Mouse (Mus musculus) heart, embryonic 11.5 days (tissue): ENCODE data around the gene Gtf3c4. TPM values are rescaled to one million over a fixed set of nuclear protein-coding genes. Genes with fewer than 3 reads are reported as not detected.

Experiments
- ATAC-seq: fragments of 200-750 bp; cut with Nextera tagmentation; replicated peaks from 2 replicates; pipeline ENCODE4 v1.8.0; 2017; ENCODE audit warnings: moderate library complexity; ENCODE audit not compliant: insufficient number of reproducible peaks, low FRiP score, low TSS enrichment
- H3K27ac ChIP-seq: fragments of 300-500 bp; sonication (generic); 2 replicates; pipeline ENCODE4 v1.5.1; 2014; ENCODE audit warnings: mild to moderate bottlenecking, low read depth, low read length
- H3K27me3 ChIP-seq: fragments of 300-500 bp; sonication (generic); 2 replicates; pipeline ENCODE4 v1.6.1; 2014; ENCODE audit warnings: mild to moderate bottlenecking, low read length, mixed read lengths; ENCODE audit not compliant: control insufficient read depth, insufficient read depth
- H3K36me3 ChIP-seq: fragments of 300-500 bp; sonication (generic); 2 replicates; pipeline ENCODE4 v1.6.1; 2014; ENCODE audit warnings: mild to moderate bottlenecking, low read length, moderate library complexity, mixed read lengths; ENCODE audit not compliant: control insufficient read depth, insufficient read depth
- H3K4me1 ChIP-seq: fragments of 300-500 bp; sonication (generic); 2 replicates; pipeline ENCODE4 v1.6.1; 2014; ENCODE audit warnings: low read length; ENCODE audit not compliant: control insufficient read depth, insufficient read depth
- H3K4me2 ChIP-seq: fragments of 300-500 bp; sonication (generic); 2 replicates; pipeline ENCODE4 v1.6.1; 2014; ENCODE audit warnings: mild to moderate bottlenecking, moderate library complexity
- H3K4me3 ChIP-seq: fragments of 300-500 bp; sonication (generic); 2 replicates; pipeline ENCODE4 v1.5.1; 2014; ENCODE audit warnings: low read depth, low read length
- H3K9ac ChIP-seq: fragments of 300-500 bp; sonication (generic); 2 replicates; pipeline ENCODE4 v1.6.1; 2014; ENCODE audit warnings: mild to moderate bottlenecking, low read depth, low read length, moderate library complexity
- H3K9me3 ChIP-seq: fragments of 300-500 bp; sonication (generic); replicated peaks from 2 replicates; pipeline ENCODE4 v1.6.1; 2016; ENCODE audit warnings: low read length; ENCODE audit not compliant: control insufficient read depth
- WGBS: fragments of 180-500 bp; shearing (Covaris S2); extraction: QIAGEN DNeasy Blood & Tissue Kit; methylation state at CpG from one replicate; pipeline ENCODE4 v1.1.7; 2014; ENCODE audit not compliant: insufficient replicate concordance; 5-methylcytosine and 5-hydroxymethylcytosine counted together
- polyA plus RNA-seq: library from polyadenylated mRNA; unstranded; fragments of >200 nt; fragmentation: Nextera tagmentation; extraction: Ambion mirVana; gene quantifications from 2 replicates; pipeline ENCODE4 v1.2.1, GENCODE M21; 2014

The Gtf3c4 gene
- polyA plus RNA-seq, 1 experiment from 2014 or later, result 13.7 TPM

- no peaks in the 10 kb centered on the region for H3K9me3 ChIP-seq
- H3K4me3 ChIP-seq, result no peak overlapping the region
- WGBS, result 39% methylated on average over 4 of the region's 4 CpGs
- H3K4me2 ChIP-seq, result no peak overlapping the region
- no peak for ATAC-seq
- no peak overlapping the region for H3K9ac ChIP-seq
- H3K36me3 ChIP-seq, result peaks cover 39% of the 10 kb centered on the region
- H3K27me3 ChIP-seq, result no peaks in the 10 kb centered on the region
- H3K27ac ChIP-seq, result no peak overlapping the region
- H3K4me1 ChIP-seq, result no peaks in the 10 kb centered on the region
Observed at GRCm38 (mm10) chr2:28829265-28829664, 10.9 kb downstream of the Gtf3c4 start.

GRCm38 (mm10) chr2:28818866-28819265 is 21.3 kb downstream of the Gtf3c4 start:
- Histone ChIP-seq H3K36me3 (peaks cover 7% of the 10 kb centered on the region; the same call in 1 of the 2 replicates), H3K27ac (no peak overlapping the region), H3K4me1 (no peaks in the 10 kb centered on the region), H3K4me2 (no peak overlapping the region), H3K9me3 (no peaks in the 10 kb centered on the region), H3K27me3 (no peaks in the 10 kb centered on the region), H3K9ac (no peak overlapping the region), H3K4me3 (no peak overlapping the region)
- 61% methylated on average over 4 of the region's 4 CpGs for WGBS
- no peak for ATAC-seq

GRCm38 (mm10) chr2:28810260-28811013 is 29.7 kb downstream of the Gtf3c4 start:
- Histone ChIP-seq H3K9ac (no peak overlapping the region), H3K36me3 (no peaks in the 10 kb centered on the region), H3K4me1 (no peaks in the 10 kb centered on the region), H3K4me2 (no peak overlapping the region), H3K4me3 (no peak overlapping the region), H3K9me3 (no peaks in the 10 kb centered on the region), H3K27ac (no peak overlapping the region), H3K27me3 (no peaks in the 10 kb centered on the region; the same call in 1 of the 2 replicates)
- 51% methylated on average over 5 of the region's 5 CpGs for WGBS
- no peak for ATAC-seq

DNA sequence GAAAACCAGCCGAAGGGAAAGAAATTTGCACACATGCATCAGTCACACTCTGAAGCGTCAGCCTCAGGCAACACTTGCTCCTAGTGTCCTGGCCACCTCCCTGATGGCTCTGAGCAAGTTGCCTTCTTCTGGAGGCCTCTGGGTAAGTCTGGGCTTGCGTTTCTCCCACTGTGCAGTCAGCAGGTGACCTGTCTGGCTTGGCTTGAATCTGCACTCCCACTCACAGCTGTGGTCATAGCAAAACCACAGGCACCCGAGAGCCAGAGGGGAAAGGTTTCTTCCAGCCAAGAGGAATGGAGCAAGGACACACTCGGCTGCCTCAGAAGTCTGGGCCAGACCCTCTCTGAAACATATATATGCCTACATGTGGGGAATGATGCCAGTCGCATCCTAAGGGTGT is 31.3 kb downstream of the Gtf3c4 start:
- no peaks in the 10 kb centered on the region; the same call in 1 of the 2 replicates for H3K27me3 ChIP-seq
- H3K4me2 ChIP-seq, result no peak overlapping the region
- H3K4me3 ChIP-seq, result no peak overlapping the region
- no peak overlapping the region for H3K9ac ChIP-seq
- no peaks in the 10 kb centered on the region for H3K36me3 ChIP-seq
- WGBS, result 64% methylated on average over 6 of the region's 6 CpGs
- H3K4me1 ChIP-seq, result no peaks in the 10 kb centered on the region
- ATAC-seq, result no peak
- H3K27ac ChIP-seq, result no peak overlapping the region
- H3K9me3 ChIP-seq, result no peaks in the 10 kb centered on the region

DNA sequence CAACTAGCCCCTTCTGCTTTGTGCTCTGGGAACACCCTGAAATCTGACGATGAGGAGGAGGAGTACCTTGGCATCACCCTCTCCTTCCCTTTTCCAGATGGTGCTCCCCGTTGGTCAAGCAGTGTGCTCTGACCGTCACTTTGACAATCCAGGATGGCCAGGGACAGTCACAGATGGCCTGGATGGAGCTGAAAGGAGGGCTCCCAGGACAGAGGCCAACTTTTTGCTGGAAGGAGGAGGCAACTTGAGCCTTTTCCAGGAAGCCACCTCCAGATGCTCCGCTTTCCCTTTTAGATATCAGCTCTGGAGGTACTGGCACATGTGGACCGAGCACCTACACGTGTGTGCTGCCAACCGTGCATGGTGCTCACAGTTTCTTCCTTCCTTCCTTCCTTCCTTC is 36.8 kb downstream of the Gtf3c4 start:
- no peak for ATAC-seq
- Histone ChIP-seq H3K27ac (no peak overlapping the region), H3K4me1 (peaks cover 4% of the 10 kb centered on the region; the same call in 1 of the 2 replicates), H3K27me3 (no peaks in the 10 kb centered on the region), H3K9ac (no peak overlapping the region), H3K4me3 (no peak overlapping the region), H3K9me3 (no peaks in the 10 kb centered on the region), H3K4me2 (no peak overlapping the region), H3K36me3 (no peaks in the 10 kb centered on the region)
- WGBS, result 87% methylated on average over 7 of the region's 7 CpGs

DNA sequence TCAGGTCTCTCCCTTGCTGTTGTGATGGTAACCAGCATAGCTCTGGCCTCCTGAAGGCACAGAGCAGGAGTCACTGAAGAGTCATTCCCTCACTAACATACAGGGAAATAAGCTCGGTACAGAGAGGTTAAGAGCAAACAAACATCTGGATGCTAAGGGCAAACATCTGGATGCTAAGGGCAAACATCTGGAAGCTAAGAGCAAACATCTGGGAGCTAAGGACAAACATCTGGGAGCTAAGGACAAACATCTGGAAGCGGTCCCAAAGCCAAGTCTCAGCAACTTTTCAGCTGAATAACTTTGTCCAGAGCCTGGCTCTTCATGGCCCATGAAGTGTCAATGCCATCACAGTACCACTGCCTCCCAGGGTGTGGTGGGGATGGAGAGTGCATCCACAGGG is 40.6 kb downstream of the Gtf3c4 start:
- WGBS, result 63% methylated on average over 2 of the region's 2 CpGs
- no peak overlapping the region for H3K9ac ChIP-seq
- H3K4me1 ChIP-seq, result peaks cover 4% of the 10 kb centered on the region
- no peak for ATAC-seq
- no peaks in the 10 kb centered on the region for H3K36me3 ChIP-seq
- H3K9me3 ChIP-seq, result no peaks in the 10 kb centered on the region
- no peaks in the 10 kb centered on the region for H3K27me3 ChIP-seq
- H3K27ac ChIP-seq, result no peak overlapping the region
- no peak overlapping the region for H3K4me3 ChIP-seq
- H3K4me2 ChIP-seq, result no peak overlapping the region

DNA sequence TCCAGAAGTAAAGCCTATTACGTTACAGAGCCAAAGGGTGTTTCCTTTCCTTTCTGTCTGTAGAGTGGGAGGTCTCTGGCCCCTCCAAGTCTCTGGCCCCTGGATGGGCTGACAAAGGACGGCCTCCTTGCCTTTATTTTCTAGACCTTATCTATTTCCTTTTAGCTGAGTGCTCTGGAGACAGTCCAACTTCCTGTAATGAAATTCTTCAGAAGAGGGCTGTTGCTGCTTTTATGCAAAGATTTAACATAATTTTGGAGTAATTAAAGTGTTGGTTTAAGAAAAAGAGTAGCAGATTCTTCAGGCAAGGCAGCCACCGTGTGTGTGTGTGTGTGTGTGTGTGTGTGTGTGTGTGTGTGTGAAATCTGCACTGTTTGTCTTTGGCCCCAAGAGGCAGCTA is 41.8 kb downstream of the Gtf3c4 start:
- Histone ChIP-seq H3K4me1 (peaks cover 4% of the 10 kb centered on the region), H3K9ac (no peak overlapping the region), H3K9me3 (no peaks in the 10 kb centered on the region), H3K4me2 (no peak overlapping the region), H3K4me3 (no peak overlapping the region), H3K27ac (peak overlapping the region; percentile 46), H3K27me3 (no peaks in the 10 kb centered on the region), H3K36me3 (no peaks in the 10 kb centered on the region)
- WGBS, result 33% methylated on average over 3 of the region's 3 CpGs
- no peak for ATAC-seq

- H3K4me3 ChIP-seq, result no peak overlapping the region
- ATAC-seq, result no peak
- H3K27me3 ChIP-seq, result no peaks in the 10 kb centered on the region
- H3K4me2 ChIP-seq, result no peak overlapping the region
- H3K27ac ChIP-seq, result peak overlapping the region; percentile 46; the same call in 1 of the 2 replicates
- no peaks in the 10 kb centered on the region for H3K9me3 ChIP-seq
- H3K4me1 ChIP-seq, result peaks cover 4% of the 10 kb centered on the region
- no peaks in the 10 kb centered on the region for H3K36me3 ChIP-seq
- H3K9ac ChIP-seq, result no peak overlapping the region
- 52% methylated on average over 18 of the region's 18 CpGs for WGBS
Observed at GRCm38 (mm10) chr2:28797490-28798106, 42.6 kb downstream of the Gtf3c4 start.
